ENCODE assay signal across 10 mouse cellular contexts in the genomic region with DNA sequence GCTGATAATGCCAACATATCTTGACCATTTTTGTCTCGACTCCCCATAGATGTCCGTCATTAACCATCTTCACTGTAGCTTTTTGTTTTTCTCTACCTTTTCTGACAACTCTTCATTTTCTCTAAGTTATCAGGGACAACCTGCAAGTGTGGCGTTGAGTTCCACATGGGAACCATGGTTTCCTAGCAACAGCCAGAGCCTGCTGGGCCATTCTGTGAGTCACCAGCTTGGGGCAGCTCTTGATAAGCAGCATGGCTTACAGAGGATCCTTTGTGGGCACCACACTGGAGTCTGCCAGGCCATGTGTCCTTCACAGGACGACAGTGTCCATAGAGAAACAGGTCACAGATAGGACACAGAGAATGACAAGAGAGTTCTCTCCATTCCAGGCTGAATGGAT.
A peak's percentile ranks its signal among the peaks of the same experiment; 100 is the strongest.
DNase-seq lines count a peak whose midpoint lies in the region; ATAC-seq lines count a peak whose summit lies in the region.
"Had no signal": no experiment of that assay in that cellular context is flagged by ENCODE, and none has a peak within 500 bp of the region (broad histone marks: within the 10 kb centered on the region; RNA-seq: fewer than 3 reads in every experiment).

No protein-coding gene starts in this region.

- H3K9ac ChIP-seq in heart, embryonic 16.5 days (ENCODE audit: low read length): no peak overlapping the region

- H3K9me3 ChIP-seq in heart, embryonic 16.5 days (replicated peaks; ENCODE audit: control insufficient read depth, low read length): no peaks in the 10 kb centered on the region

- H3K4me1 ChIP-seq in heart, embryonic 16.5 days (ENCODE audit: control insufficient read depth, insufficient read depth, low read length): peaks cover 9% of the 10 kb centered on the region

- no peak overlapping the region for H3K4me2 ChIP-seq in heart, embryonic 16.5 days (ENCODE audit: low read depth, low read length)

- H3K4me3 ChIP-seq in heart, embryonic 16.5 days (ENCODE audit: low read length): no peak overlapping the region
- H3K4me3 ChIP-seq: heart, adult 2 months had no signal

- H3K27ac ChIP-seq in heart, embryonic 16.5 days (ENCODE audit: low read length): no peak overlapping the region
- H3K27ac ChIP-seq: heart, adult 2 months had no signal

- H3K27me3 ChIP-seq in heart, embryonic 16.5 days (ENCODE audit: control insufficient read depth, insufficient read depth, low read length): no peaks in the 10 kb centered on the region
- H3K27me3 ChIP-seq: CH12.LX had no signal

- WGBS in heart, embryonic 16.5 days: 50% methylated on average over 4 of the region's 4 CpGs

- DNase-seq in heart, adult 8-10 months (ENCODE audit: low spot score): no peak
- peak; percentile 42 for DNase-seq in right cerebral cortex, adult 18-20 months
- no peak for DNase-seq in right cerebral cortex, postnatal 4 days
- peak; percentile 55 to 65 for DNase-seq in cerebellum, postnatal 25 days
- no peak for DNase-seq in kidney, postnatal 4 days
- no peak for DNase-seq in spleen, postnatal 36 days (ENCODE audit: low spot score in 2 of 2)
- DNase-seq in urinary bladder, adult 2 months (ENCODE audit: low spot score): no peak

- peak; percentile 55; the same call in 1 of the 2 replicates for ATAC-seq in heart, embryonic 16.5 days (replicated peaks; ENCODE audit: extremely low read depth, insufficient read depth, low FRiP score)

- no peaks in the 10 kb centered on the region for H3K36me3 ChIP-seq in heart, embryonic 16.5 days (ENCODE audit: control insufficient read depth, insufficient read depth)

Comparison
In these comparisons a context has a peak if more than half of its experiments do, and no peak if none do; other contexts are left out.
1. DNase-seq: peak in right cerebral cortex, adult 18-20 months (single experiment) and cerebellum, postnatal 25 days (2 of 2); none in heart, adult 8-10 months (single experiment), right cerebral cortex, postnatal 4 days (single experiment), kidney, postnatal 4 days (0 of 2), spleen, postnatal 36 days (0 of 2) and urinary bladder, adult 2 months (single experiment).